Mouse (Mus musculus) heart, postnatal 0 days (tissue): ENCODE measurements at regions not wholly inside any gene's neighbourhood (a gene's known extent, or its start where the extent isn't known, plus 50 kb on each side); places are given as distances from the start of the nearest gene placed in this dataset.

Source experiments
- ATAC-seq: fragments of 200-750 bp; cut with Nextera tagmentation; 2 replicates; pipeline ENCODE4 v1.8.0; 2017; ENCODE audit warnings: low read depth, moderate number of reproducible peaks, moderate library complexity; ENCODE audit not compliant: insufficient read depth
- DNase-seq: peaks from one replicate; pipeline ENCODE4 v3.0.0-alpha.2; 2016; ENCODE audit warnings: low spot score
- H3K27ac ChIP-seq: fragments of 300-500 bp; sonication (generic); 2 replicates; pipeline ENCODE4 v1.5.1; 2014; ENCODE audit warnings: low read depth, mild to moderate bottlenecking
- H3K27me3 ChIP-seq: fragments of 300-500 bp; sonication (generic); 2 replicates; pipeline ENCODE4 v1.6.1; 2014; ENCODE audit warnings: low read length, mixed read lengths; ENCODE audit not compliant: control insufficient read depth, insufficient read depth
- H3K36me3 ChIP-seq: fragments of 300-500 bp; sonication (generic); replicated peaks from 2 replicates; pipeline ENCODE4 v1.6.1; 2014; ENCODE audit warnings: low read length, mixed read lengths; ENCODE audit not compliant: control insufficient read depth, insufficient read depth
- H3K4me1 ChIP-seq: fragments of 300-500 bp; sonication (generic); 2 replicates; pipeline ENCODE4 v1.6.1; 2014; ENCODE audit warnings: antibody characterized with exemption; ENCODE audit not compliant: control insufficient read depth, insufficient read depth
- H3K4me2 ChIP-seq: fragments of 300-500 bp; sonication (generic); 2 replicates; pipeline ENCODE4 v1.6.1; 2014; ENCODE audit warnings: low read depth, mild to moderate bottlenecking, low read length, moderate library complexity
- H3K4me3 ChIP-seq: fragments of 300-500 bp; sonication (generic); 2 replicates; pipeline ENCODE4 v1.5.1; 2014; ENCODE audit warnings: low read depth, low read length
- H3K9ac ChIP-seq: fragments of 300-500 bp; sonication (generic); replicated peaks from 2 replicates; pipeline ENCODE4 v1.6.1; 2014; ENCODE audit warnings: low read depth, low read length, mixed read lengths
- H3K9me3 ChIP-seq: fragments of 300-500 bp; sonication (generic); replicated peaks from 2 replicates; pipeline ENCODE4 v1.6.1; 2016; ENCODE audit warnings: low read length; ENCODE audit not compliant: control insufficient read depth
- CTCF ChIP-seq: IDR thresholded peaks from 2 replicates; pipeline ENCODE4 v1.5.1; 2016; ENCODE audit warnings: antibody characterized with exemption, control low read depth, low read depth
- EP300 ChIP-seq: IDR thresholded peaks from 2 replicates; pipeline ENCODE4 v1.6.1; 2016; ENCODE audit warnings: antibody characterized with exemption, low read depth
- WGBS: fragments of 180-500 bp; shearing (Covaris S2); extraction: QIAGEN DNeasy Blood & Tissue Kit; methylation state at CpG from one replicate; pipeline ENCODE4 v1.1.7; 2014; 5-methylcytosine and 5-hydroxymethylcytosine counted together

DNA sequence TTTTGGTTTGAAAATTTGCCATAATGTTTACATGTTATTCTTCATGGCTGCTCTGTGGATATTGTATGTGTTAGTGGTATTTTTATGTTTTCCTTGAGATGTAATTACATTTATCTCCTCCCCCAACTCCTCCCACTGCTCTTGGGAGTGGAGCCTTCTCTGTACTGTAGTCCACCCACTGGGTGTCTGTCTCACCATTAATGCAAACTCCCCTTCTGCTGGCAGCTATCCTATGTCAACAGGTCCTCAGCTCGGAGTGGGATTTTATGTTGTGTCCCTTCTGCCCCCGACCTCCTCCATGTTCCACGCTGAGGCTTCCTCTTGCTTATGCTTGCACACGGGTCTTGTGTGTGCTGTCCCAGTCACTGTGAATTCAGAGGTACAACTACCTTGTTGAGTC, 330.3 kb upstream of the Tmc3 start:
- H3K27ac ChIP-seq: no peak overlapping the region
- no peak overlapping the region for H3K9ac ChIP-seq
- H3K9me3 ChIP-seq: no peaks in the 10 kb centered on the region
- H3K4me1 ChIP-seq: no peaks in the 10 kb centered on the region
- 66% methylated on average over 4 of the region's 4 CpGs for WGBS
- ATAC-seq: no peak
- no peaks in the 10 kb centered on the region for H3K27me3 ChIP-seq
- H3K4me3 ChIP-seq: no peak overlapping the region
- H3K36me3 ChIP-seq: no peaks in the 10 kb centered on the region
- DNase-seq: no peak
- TF ChIP-seq EP300 (no peak), CTCF (no peak)
- no peak overlapping the region for H3K4me2 ChIP-seq

DNA sequence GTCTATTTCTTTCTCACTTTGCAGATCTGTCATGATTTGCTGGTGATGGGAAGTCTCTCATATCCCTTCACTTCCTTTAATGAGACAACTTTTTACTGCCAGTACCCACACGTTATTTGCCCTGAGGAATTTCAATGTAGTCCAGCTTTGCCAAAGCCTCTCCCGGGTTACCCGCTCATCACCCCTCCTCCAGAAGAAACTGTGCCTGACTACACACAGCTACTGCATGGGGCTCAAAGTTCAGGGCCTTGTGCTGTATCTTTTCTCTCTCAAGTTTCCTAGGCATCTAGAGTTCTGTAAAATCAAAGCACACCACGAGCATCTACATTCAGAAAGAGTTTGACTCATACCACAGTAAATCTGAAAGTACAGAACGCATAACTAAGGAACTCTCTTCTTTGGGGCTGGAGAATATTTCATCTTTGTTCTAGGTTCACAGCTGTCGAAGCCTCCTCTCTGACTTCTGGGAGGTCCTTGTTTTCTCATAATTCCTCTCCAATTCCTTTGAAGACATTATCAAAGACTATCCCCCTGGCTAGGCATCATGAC, 328.4 kb upstream of the Tmc3 start:
- no peak overlapping the region for H3K27ac ChIP-seq
- no peaks in the 10 kb centered on the region for H3K9me3 ChIP-seq
- DNase-seq (no peak), ATAC-seq (no peak)
- no peaks in the 10 kb centered on the region for H3K27me3 ChIP-seq
- no peak overlapping the region for H3K9ac ChIP-seq
- no peak overlapping the region for H3K4me3 ChIP-seq
- H3K4me2 ChIP-seq: no peak overlapping the region
- WGBS: 77% methylated on average over 6 of the region's 6 CpGs
- no peak for TF ChIP-seq EP300
- no peak for TF ChIP-seq CTCF
- no peaks in the 10 kb centered on the region for H3K36me3 ChIP-seq
- no peaks in the 10 kb centered on the region for H3K4me1 ChIP-seq

- Histone ChIP-seq H3K4me3 (no peak overlapping the region), H3K4me2 (no peak overlapping the region), H3K9ac (no peak overlapping the region), H3K36me3 (no peaks in the 10 kb centered on the region), H3K9me3 (no peaks in the 10 kb centered on the region), H3K27ac (no peak overlapping the region), H3K27me3 (no peaks in the 10 kb centered on the region), H3K4me1 (no peaks in the 10 kb centered on the region)
- WGBS: 70% methylated on average over 2 of the region's 2 CpGs
- ATAC-seq (no peak), DNase-seq (no peak)
- no peak for TF ChIP-seq CTCF
- TF ChIP-seq EP300: no peak
These were observed 326.3 kb upstream of the Tmc3 start for GRCm38 (mm10) chr7:83258363-83258916.

GRCm38 (mm10) chr7:83261489-83261888, 323.2 kb upstream of the Tmc3 start:
- ATAC-seq (no peak), DNase-seq (no peak)
- Histone ChIP-seq H3K4me1 (no peaks in the 10 kb centered on the region), H3K27ac (no peak overlapping the region), H3K27me3 (no peaks in the 10 kb centered on the region), H3K4me2 (no peak overlapping the region), H3K9ac (no peak overlapping the region), H3K4me3 (no peak overlapping the region), H3K9me3 (no peaks in the 10 kb centered on the region), H3K36me3 (no peaks in the 10 kb centered on the region)
- no peak for TF ChIP-seq EP300
- TF ChIP-seq CTCF: no peak

DNA sequence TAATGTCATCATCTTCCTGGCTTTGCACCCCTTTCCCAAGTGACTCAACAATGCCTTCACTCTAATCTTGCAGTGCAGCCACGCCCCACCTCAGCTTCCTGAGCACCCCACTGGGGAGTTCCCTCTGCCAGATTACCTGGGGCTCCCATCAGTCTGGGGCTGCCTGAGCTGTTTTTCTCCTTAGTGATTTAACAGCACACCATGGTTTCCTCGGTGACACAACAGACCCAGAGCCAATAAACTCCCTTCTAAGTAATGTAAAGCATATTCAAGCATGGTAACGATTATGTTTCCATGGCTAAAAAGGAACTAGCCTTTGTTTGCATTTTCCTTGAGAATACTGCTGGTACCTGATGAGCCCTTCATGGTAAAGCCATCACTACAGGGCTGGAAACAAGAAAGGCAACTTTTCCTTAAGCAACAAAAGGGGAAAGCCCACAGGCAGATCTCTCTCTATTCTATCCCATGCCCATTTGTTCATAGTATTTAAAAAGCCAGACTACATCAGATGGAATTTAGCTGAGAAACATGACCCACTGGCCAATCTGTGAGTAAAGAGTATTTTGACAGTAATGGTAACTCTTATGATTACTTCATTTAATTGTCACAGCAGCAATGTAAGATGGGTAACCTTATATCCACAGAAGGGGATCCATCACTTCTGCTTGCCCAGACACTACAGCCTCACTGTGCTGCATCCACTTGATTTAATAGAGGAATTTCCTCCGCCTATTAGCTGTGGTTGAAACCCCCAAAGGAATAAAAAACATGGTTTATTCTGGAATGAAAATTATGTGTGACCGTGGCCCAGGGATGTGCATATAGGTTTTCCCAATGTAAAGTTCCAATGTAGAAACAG, 294.6 kb upstream of the Tmc3 start:
- ATAC-seq: no peak
- no peak overlapping the region for H3K4me3 ChIP-seq
- TF ChIP-seq CTCF: no peak
- TF ChIP-seq EP300: no peak
- H3K9me3 ChIP-seq: no peaks in the 10 kb centered on the region
- H3K4me2 ChIP-seq: no peak overlapping the region
- no peak overlapping the region; the same call in 1 of the 2 replicates for H3K27ac ChIP-seq
- H3K9ac ChIP-seq: no peak overlapping the region
- H3K36me3 ChIP-seq: no peaks in the 10 kb centered on the region
- no peaks in the 10 kb centered on the region for H3K4me1 ChIP-seq
- no peak for DNase-seq
- 36% methylated on average over 5 of the region's 5 CpGs for WGBS
- no peaks in the 10 kb centered on the region for H3K27me3 ChIP-seq
